Mouse (Mus musculus): ENCODE measurements around the gene Trim29.

The Trim29 gene

DNA sequence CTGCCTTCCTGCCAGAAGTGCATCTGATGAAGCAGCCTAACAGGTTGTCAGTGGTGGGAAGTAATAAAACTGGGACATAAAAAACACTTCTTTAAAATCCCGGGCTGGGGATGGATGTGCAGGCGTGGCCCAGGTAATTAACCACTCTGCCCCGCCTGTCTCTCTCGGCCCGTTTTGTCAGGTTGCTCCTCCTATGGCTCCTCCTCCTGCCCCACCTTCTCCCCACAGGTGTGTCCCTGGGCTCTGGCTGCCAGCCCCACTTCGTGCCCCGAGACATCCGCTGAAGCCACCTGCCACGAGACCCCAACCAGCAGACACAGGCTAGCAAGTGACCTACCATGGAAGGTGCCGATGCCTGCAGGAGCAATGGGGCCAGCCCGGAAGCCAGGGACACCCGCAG, at the start of gene Trim29:
Gene Trim29, plus strand, starts transcription at position 311 of the 400 bp plus-strand sequence.
- in situ Hi-C loops (cut with MboI, MseI): no loop called here

- in situ Hi-C loops (cut with MboI, MseI): no loop called here
Measured at GRCm38 (mm10) chr9:43261124-43261907, 49.3 kb upstream of the Trim29 start.

- in situ Hi-C loops (cut with MboI, MseI): no loop called here
Measured at GRCm38 (mm10) chr9:43261941-43262340, 48.7 kb upstream of the Trim29 start.

- in situ Hi-C loops (cut with MboI, MseI): no loop called here
Measured at GRCm38 (mm10) chr9:43262390-43262789, 48.3 kb upstream of the Trim29 start.

- in situ Hi-C loops (cut with MboI, MseI): no loop called here
Measured at GRCm38 (mm10) chr9:43262811-43263550, 47.7 kb upstream of the Trim29 start.

- in situ Hi-C loops (cut with MboI, MseI): no loop called here
Measured at GRCm38 (mm10) chr9:43263946-43264451, 46.6 kb upstream of the Trim29 start.

GRCm38 (mm10) chr9:43265194-43265593, 45.5 kb upstream of the Trim29 start:
- in situ Hi-C loops (cut with MboI, MseI): no loop called here

GRCm38 (mm10) chr9:43267357-43267756, 43.3 kb upstream of the Trim29 start:
- in situ Hi-C loops (cut with MboI, MseI): no loop called here

- in situ Hi-C loops (cut with MboI, MseI): no loop called here
Measured at GRCm38 (mm10) chr9:43269166-43269565, 41.5 kb upstream of the Trim29 start.

GRCm38 (mm10) chr9:43270723-43271252, 39.9 kb upstream of the Trim29 start:
- in situ Hi-C loops (cut with MboI, MseI): no loop called here

DNA sequence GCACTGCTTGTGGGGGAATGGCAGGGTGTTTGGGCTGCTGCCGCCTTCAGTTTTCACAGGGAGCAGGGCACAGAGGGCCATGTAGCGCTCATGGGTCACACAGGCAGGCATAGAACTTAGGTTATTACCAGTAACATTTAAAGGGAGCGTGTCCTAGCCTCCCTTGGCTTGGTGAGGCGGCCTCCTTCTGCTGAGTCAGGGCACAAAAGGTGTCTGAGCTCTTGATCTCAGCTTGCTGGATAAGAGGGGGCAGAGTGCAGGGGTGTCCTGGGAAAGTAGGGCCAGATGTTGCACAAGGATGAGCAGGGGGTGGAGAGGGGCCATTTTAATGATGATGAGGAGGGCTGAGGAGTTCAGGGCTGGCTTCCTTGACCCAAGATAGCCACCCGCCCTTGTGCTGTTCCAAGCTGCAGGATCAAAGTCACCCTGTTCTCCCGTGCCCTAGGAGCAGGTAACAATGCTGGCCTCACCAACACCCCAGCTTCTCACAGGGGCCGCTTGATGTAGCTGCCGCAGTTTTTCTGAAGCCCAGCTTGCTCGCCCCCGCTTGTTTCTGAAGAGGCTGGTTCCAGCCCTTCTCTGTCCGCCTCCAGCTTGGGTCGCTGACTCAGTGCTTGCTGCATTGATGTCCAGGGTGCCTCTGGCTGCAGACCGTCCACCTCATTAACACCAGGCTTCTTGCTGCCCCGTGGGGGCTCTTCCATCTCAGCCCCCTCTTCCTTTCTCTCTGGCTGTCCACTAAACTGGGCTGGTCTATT, 38.7 kb upstream of the Trim29 start:
- in situ Hi-C loops (cut with MboI, MseI): no loop called here

DNA sequence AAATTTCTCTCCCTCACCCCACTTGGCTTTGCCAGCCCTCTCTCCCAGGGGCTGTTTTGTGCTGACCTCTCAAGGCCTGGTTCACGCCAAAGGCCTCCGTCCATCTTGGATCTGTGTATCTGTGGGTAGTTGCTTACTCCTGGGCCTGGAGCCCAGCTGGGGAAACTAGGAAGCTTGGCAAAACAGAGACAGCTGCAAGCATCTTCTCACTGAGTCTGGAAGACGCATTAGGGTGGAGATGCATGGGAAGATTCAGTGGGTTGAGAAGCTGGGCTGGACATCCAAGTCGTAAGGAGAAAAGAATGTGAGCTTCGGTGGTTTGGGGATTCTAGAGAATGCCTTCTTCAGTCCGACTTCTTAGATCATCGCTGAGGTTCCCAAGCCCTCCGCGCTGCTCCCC, 36.9 kb upstream of the Trim29 start:
- in situ Hi-C loops (cut with MboI, MseI): no loop called here

- in situ Hi-C loops (cut with MboI, MseI): no loop called here
Measured at GRCm38 (mm10) chr9:43284284-43284683, 26.4 kb upstream of the Trim29 start.

DNA sequence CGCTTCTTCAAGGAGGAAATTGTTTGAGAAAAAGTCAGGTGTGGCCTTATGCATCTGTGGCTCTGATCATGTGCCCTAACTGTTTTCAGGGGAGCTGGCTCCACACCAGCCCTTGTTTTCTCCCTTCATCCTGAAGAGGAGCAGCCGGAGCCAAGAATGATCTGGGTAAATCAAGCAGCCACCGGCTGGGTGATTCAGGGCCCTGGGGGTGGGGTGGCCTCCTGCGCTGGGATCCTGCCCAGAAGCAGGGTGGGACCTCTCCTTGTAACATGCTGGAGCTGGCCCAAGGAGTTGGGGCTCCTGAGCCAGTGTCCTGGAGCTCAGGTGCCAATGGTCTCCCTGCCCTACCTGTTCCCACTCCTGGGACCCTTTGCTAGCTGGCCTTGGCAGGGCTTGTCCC, 25.4 kb upstream of the Trim29 start:
- in situ Hi-C loops (cut with MboI, MseI): loop anchor here (5.0 kb wide), 2 partner anchors 63 to 143 kb away; no protein-coding TSS in a partner anchor

- in situ Hi-C loops (cut with MboI, MseI): loop anchor here (5.0 kb wide), 2 partner anchors 65 to 145 kb away; no protein-coding TSS in a partner anchor
Measured at GRCm38 (mm10) chr9:43286870-43287269, 23.8 kb upstream of the Trim29 start.

- in situ Hi-C loops (cut with MboI, MseI): no loop called here
Measured at GRCm38 (mm10) chr9:43293058-43293457, 17.6 kb upstream of the Trim29 start.

DNA sequence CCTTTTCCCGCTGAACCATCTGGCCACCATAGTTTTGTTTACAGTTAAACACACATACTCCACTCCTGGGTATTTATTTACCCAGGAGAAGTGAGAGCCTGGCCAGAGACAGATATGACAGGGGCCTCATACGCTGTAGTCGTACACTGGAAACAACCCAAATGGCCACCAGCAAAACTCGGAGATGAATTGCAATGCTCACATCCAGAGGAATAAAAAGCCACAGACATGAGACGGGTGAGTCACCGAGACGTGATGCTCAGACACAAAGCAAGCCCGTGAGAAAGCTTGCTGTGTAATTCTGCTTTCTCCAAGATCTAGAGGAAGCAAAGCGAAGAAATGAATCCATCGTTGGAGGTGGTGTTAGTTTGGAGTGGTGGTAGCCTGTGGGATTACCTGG, 10.3 kb upstream of the Trim29 start:
- in situ Hi-C loops (cut with MboI, MseI): no loop called here

DNA sequence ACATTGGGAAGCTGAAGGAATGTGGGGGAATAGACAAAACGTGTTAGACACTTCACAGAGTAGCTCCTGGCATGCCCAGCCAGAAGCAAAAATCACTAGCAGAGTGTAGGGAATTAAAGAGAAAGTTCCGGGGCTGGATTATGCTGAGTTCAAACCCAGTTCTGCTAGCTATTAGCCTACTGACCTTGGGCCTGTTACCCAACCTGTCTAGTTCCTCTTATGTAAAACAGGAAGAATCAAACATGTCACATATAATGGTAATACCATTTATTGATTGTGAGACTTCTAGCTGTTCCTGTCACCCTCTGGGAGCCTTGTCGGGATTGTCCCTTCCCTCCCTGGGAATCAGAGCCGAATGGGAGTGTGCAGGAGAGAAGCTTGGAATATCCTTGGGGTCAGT, 7.7 kb upstream of the Trim29 start:
- in situ Hi-C loops (cut with MboI, MseI): no loop called here

GRCm38 (mm10) chr9:43305882-43306281, 4.8 kb upstream of the Trim29 start:
- in situ Hi-C loops (cut with MboI, MseI): no loop called here

DNA sequence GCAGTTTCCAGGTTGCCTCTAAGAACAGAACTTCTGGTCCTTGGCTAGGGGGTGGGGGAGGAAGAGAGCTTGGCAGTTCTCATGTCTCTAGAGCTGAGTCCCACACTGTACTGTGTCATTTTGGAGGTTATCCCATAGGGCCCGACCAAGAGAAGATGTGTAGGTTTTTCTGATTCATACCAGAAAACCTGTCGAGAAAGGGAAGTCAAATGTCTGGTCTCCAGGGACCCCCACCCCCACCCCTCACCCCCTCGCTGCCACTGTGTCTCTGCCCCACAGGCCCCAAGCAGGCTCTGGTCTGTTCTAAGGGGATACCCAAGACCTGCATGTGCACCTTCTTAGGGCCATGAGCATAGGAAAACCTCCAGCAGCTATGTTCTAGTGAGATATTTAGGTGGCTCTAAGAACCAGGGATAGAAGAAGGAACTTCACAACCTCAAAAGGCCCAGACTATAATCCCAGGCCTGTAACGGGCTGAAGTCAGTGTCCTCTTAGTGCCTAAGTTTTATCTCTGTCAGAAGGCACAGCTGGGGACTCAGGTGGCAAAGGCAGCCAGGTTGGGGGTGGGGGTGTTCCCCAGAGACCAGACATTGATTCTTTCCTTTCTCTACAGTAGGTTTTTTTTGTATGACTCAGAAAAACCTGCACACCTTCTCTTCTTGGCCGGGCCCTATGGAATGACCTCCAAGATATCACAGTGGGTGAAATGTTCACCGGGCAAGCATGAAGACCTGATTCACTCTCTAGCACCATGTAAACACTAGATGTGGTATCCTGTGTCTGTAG, 1.4 kb upstream of the Trim29 start:
- in situ Hi-C loops (cut with MboI, MseI): no loop called here

- in situ Hi-C loops (cut with MboI, MseI): no loop called here
Measured at GRCm38 (mm10) chr9:43312190-43312589, 1.5 kb downstream of the Trim29 start.

All from regulatory T cell (primary cell).